Mouse (Mus musculus): ENCODE measurements around the gene Trpc2. TPM values are rescaled to one million over a fixed set of nuclear protein-coding genes. Genes with fewer than 3 reads are reported as not detected.

The Trpc2 gene
- polyA plus RNA-seq, 1 experiment from 2014 or later = 0.10 TPM

GRCm38 (mm10) chr7:102065046-102065891 is 17.6 kb upstream of the Trpc2 start, which contains the start of the genes Rnf121, Xndc1 and Xntrpc:
Gene Rnf121 (minus strand): TSS chr7:102065469.
Gene Xndc1 (plus strand): TSS chr7:102065511.
Gene Xntrpc (plus strand): TSS chr7:102065713.
- no peaks in the 10 kb centered on the region for H3K9me3 ChIP-seq (ENCODE audit: control insufficient read depth, low read length)
- H3K27me3 ChIP-seq (ENCODE audit: control insufficient read depth, insufficient read depth, low read depth, low read length) = no peaks in the 10 kb centered on the region
- peak within 1 kb of the TSS; percentile 78 for H3K4me3 ChIP-seq (ENCODE audit: low read length)
- H3K9ac ChIP-seq (ENCODE audit: low read length) = peak within 1 kb of the TSS; percentile 77
- under 1% methylated on average over 56 of the region's 56 CpGs for WGBS
- peak within 1 kb of the TSS; percentile 58 for H3K4me2 ChIP-seq (ENCODE audit: low read depth, low read length)
- ATAC-seq (ENCODE audit: low read depth) = peak; percentile 99
- peaks cover 18% of the 10 kb centered on the region for H3K4me1 ChIP-seq (replicated peaks; ENCODE audit: control insufficient read depth, insufficient read depth, low read length)
- H3K27ac ChIP-seq (ENCODE audit: low read length) = peak within 1 kb of the TSS; percentile 83
- H3K36me3 ChIP-seq (ENCODE audit: control insufficient read depth, insufficient read depth, low read length) = peaks cover 4% of the 10 kb centered on the region; the same call in 1 of the 2 replicates

- no peak for ATAC-seq (ENCODE audit: low read depth)
- Histone ChIP-seq H3K9ac (ENCODE audit: low read length) (peak overlapping the region; percentile 77), H3K27ac (ENCODE audit: low read length) (no peak overlapping the region; the same call in 1 of the 2 replicates), H3K36me3 (ENCODE audit: control insufficient read depth, insufficient read depth, low read length) (peaks cover 5% of the 10 kb centered on the region; the same call in 1 of the 2 replicates), H3K4me1 (replicated peaks; ENCODE audit: control insufficient read depth, insufficient read depth, low read length) (peaks cover 18% of the 10 kb centered on the region), H3K4me2 (ENCODE audit: low read depth, low read length) (peak overlapping the region; percentile 58), H3K27me3 (ENCODE audit: control insufficient read depth, insufficient read depth, low read depth, low read length) (no peaks in the 10 kb centered on the region), H3K9me3 (ENCODE audit: control insufficient read depth, low read length) (no peaks in the 10 kb centered on the region), H3K4me3 (ENCODE audit: low read length) (peak overlapping the region; percentile 78)
- WGBS = 53% methylated on average over 6 of the region's 6 CpGs
These were observed 16.6 kb upstream of the Trpc2 start for GRCm38 (mm10) chr7:102066363-102066762.

- Histone ChIP-seq H3K4me3 (ENCODE audit: low read length) (no peak overlapping the region), H3K9me3 (ENCODE audit: control insufficient read depth, low read length) (no peaks in the 10 kb centered on the region), H3K9ac (ENCODE audit: low read length) (no peak overlapping the region), H3K36me3 (ENCODE audit: control insufficient read depth, insufficient read depth, low read length) (peaks cover 39% of the 10 kb centered on the region), H3K4me2 (ENCODE audit: low read depth, low read length) (no peak overlapping the region), H3K4me1 (replicated peaks; ENCODE audit: control insufficient read depth, insufficient read depth, low read length) (no peaks in the 10 kb centered on the region), H3K27ac (ENCODE audit: low read length) (no peak overlapping the region), H3K27me3 (ENCODE audit: control insufficient read depth, insufficient read depth, low read depth, low read length) (no peaks in the 10 kb centered on the region)
- WGBS = 81% methylated on average over 7 of the region's 7 CpGs
- ATAC-seq (ENCODE audit: low read depth) = no peak
These were observed 6.1 kb upstream of the Trpc2 start for GRCm38 (mm10) chr7:102076714-102077296.

GRCm38 (mm10) chr7:102078517-102078916 is 4.4 kb upstream of the Trpc2 start:
- no peak overlapping the region for H3K4me3 ChIP-seq (ENCODE audit: low read length)
- H3K27me3 ChIP-seq (ENCODE audit: control insufficient read depth, insufficient read depth, low read depth, low read length) = no peaks in the 10 kb centered on the region
- no peak for ATAC-seq (ENCODE audit: low read depth)
- H3K27ac ChIP-seq (ENCODE audit: low read length) = no peak overlapping the region
- H3K9ac ChIP-seq (ENCODE audit: low read length) = no peak overlapping the region
- H3K4me2 ChIP-seq (ENCODE audit: low read depth, low read length) = no peak overlapping the region
- 73% methylated on average over 7 of the region's 7 CpGs for WGBS
- H3K36me3 ChIP-seq (ENCODE audit: control insufficient read depth, insufficient read depth, low read length) = peaks cover 42% of the 10 kb centered on the region
- H3K9me3 ChIP-seq (ENCODE audit: control insufficient read depth, low read length) = no peaks in the 10 kb centered on the region
- no peaks in the 10 kb centered on the region for H3K4me1 ChIP-seq (replicated peaks; ENCODE audit: control insufficient read depth, insufficient read depth, low read length)

- no peaks in the 10 kb centered on the region for H3K27me3 ChIP-seq (ENCODE audit: control insufficient read depth, insufficient read depth, low read depth, low read length)
- H3K36me3 ChIP-seq (ENCODE audit: control insufficient read depth, insufficient read depth, low read length) = peaks cover 40% of the 10 kb centered on the region
- no peak for ATAC-seq (ENCODE audit: low read depth)
These were observed 2.6 kb upstream of the Trpc2 start for GRCm38 (mm10) chr7:102080311-102080710.

GRCm38 (mm10) chr7:102081784-102082183 is 1.1 kb upstream of the Trpc2 start:
- H3K36me3 ChIP-seq (ENCODE audit: control insufficient read depth, insufficient read depth, low read length) = peaks cover 32% of the 10 kb centered on the region

More at GRCm38 (mm10) chr7:102080311-102080710, 2.6 kb upstream of the Trpc2 start:
- WGBS = 76% methylated on average over 8 of the region's 8 CpGs
- H3K4me3 ChIP-seq (ENCODE audit: low read length) = no peak overlapping the region
- H3K27ac ChIP-seq (ENCODE audit: low read length) = no peak overlapping the region
- H3K9me3 ChIP-seq (ENCODE audit: control insufficient read depth, low read length) = no peaks in the 10 kb centered on the region
- no peaks in the 10 kb centered on the region for H3K4me1 ChIP-seq (replicated peaks; ENCODE audit: control insufficient read depth, insufficient read depth, low read length)
- no peak overlapping the region for H3K9ac ChIP-seq (ENCODE audit: low read length)
- no peak overlapping the region for H3K4me2 ChIP-seq (ENCODE audit: low read depth, low read length)

GRCm38 (mm10) chr7:102084041-102084696 is 1.3 kb downstream of the Trpc2 start:
- 82% methylated on average over 26 of the region's 26 CpGs for WGBS
- peaks cover 20% of the 10 kb centered on the region for H3K36me3 ChIP-seq (ENCODE audit: control insufficient read depth, insufficient read depth, low read length)

More at GRCm38 (mm10) chr7:102081784-102082183, 1.1 kb upstream of the Trpc2 start:
- 93% methylated on average over 5 of the region's 5 CpGs for WGBS
- no peak overlapping the region for H3K4me3 ChIP-seq (ENCODE audit: low read length)
- no peak overlapping the region for H3K27ac ChIP-seq (ENCODE audit: low read length)
- no peaks in the 10 kb centered on the region for H3K4me1 ChIP-seq (replicated peaks; ENCODE audit: control insufficient read depth, insufficient read depth, low read length)
- ATAC-seq (ENCODE audit: low read depth) = no peak
- no peak overlapping the region for H3K4me2 ChIP-seq (ENCODE audit: low read depth, low read length)
- H3K9me3 ChIP-seq (ENCODE audit: control insufficient read depth, low read length) = no peaks in the 10 kb centered on the region
- no peak overlapping the region for H3K9ac ChIP-seq (ENCODE audit: low read length)
- H3K27me3 ChIP-seq (ENCODE audit: control insufficient read depth, insufficient read depth, low read depth, low read length) = no peaks in the 10 kb centered on the region

GRCm38 (mm10) chr7:102087336-102087735 is 4.4 kb downstream of the Trpc2 start:
- no peaks in the 10 kb centered on the region for H3K9me3 ChIP-seq (ENCODE audit: control insufficient read depth, low read length)
- H3K4me2 ChIP-seq (ENCODE audit: low read depth, low read length) = no peak overlapping the region
- no peak overlapping the region for H3K4me3 ChIP-seq (ENCODE audit: low read length)
- H3K27ac ChIP-seq (ENCODE audit: low read length) = no peak overlapping the region
- no peaks in the 10 kb centered on the region for H3K4me1 ChIP-seq (replicated peaks; ENCODE audit: control insufficient read depth, insufficient read depth, low read length)
- H3K9ac ChIP-seq (ENCODE audit: low read length) = no peak overlapping the region
- H3K27me3 ChIP-seq (ENCODE audit: control insufficient read depth, insufficient read depth, low read depth, low read length) = no peaks in the 10 kb centered on the region
- H3K36me3 ChIP-seq (ENCODE audit: control insufficient read depth, insufficient read depth, low read length) = peaks cover 9% of the 10 kb centered on the region
- no peak for ATAC-seq (ENCODE audit: low read depth)
- WGBS = 82% methylated on average over 4 of the region's 4 CpGs

More at GRCm38 (mm10) chr7:102084041-102084696, 1.3 kb downstream of the Trpc2 start:
- Histone ChIP-seq H3K9ac (ENCODE audit: low read length) (no peak overlapping the region), H3K27me3 (ENCODE audit: control insufficient read depth, insufficient read depth, low read depth, low read length) (no peaks in the 10 kb centered on the region), H3K4me1 (replicated peaks; ENCODE audit: control insufficient read depth, insufficient read depth, low read length) (no peaks in the 10 kb centered on the region), H3K27ac (ENCODE audit: low read length) (no peak overlapping the region), H3K4me3 (ENCODE audit: low read length) (no peak overlapping the region), H3K4me2 (ENCODE audit: low read depth, low read length) (no peak overlapping the region), H3K9me3 (ENCODE audit: control insufficient read depth, low read length) (no peaks in the 10 kb centered on the region)
- ATAC-seq (ENCODE audit: low read depth) = no peak
